11 mouse cellular contexts compared by ENCODE assay signal in the genomic region with DNA sequence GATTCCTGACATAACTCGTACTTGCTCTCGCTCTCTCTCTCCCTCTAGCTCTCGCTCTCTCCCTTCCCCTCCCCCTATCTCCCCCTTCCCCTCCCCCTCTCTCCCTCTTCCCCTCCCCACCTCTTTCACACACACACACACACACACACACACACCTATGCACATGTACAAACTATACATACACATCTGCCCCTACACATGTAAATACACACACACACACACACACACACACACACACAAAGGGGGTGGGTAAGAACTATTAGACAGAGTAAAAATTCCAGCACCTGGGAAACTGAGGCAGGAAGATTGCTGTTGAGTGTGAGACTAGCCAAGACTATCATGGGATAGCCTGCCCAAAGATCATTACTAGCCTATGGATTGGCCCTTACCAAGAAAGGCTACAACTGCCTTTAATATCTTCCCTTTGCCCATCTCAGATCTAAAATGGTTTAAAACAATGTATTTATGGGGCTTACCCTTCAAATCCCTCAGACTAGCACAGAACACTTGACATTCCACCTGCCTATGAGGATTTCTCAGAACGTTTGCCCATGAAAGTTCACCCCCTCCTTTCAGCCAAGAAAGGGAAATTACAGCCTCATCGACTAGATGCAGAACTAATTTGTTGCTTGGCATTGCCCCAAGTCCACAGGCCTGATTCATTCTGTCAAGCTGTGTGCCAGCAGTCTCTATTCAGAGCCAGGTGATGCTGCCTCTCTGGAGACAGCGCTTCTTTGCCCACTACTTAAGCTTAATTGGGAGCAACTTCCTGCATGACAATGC.
DNase-seq lines count a peak whose midpoint lies in the region; ATAC-seq and TF ChIP-seq lines count a peak whose summit lies in the region.
"Had no signal": no experiment of that assay in that cellular context is flagged by ENCODE, and none has a peak within 500 bp of the region (broad histone marks: within the 10 kb centered on the region; RNA-seq: fewer than 3 reads in every experiment).

No protein-coding gene starts in this region.

- no peak for TF ChIP-seq CTCF in intestine, postnatal 0 days (IDR thresholded peaks at IDR 0.05; ENCODE audit: low read depth)

- H3K4me1 ChIP-seq in forebrain, embryonic 15.5 days, result peaks cover 14% of the 10 kb centered on the region
- H3K4me1 ChIP-seq in midbrain, embryonic 15.5 days, result peaks cover 3% of the 10 kb centered on the region; the same call in 1 of the 2 replicates
- H3K4me1 ChIP-seq in intestine, postnatal 0 days (replicated peaks; ENCODE audit: control insufficient read depth, insufficient read depth, low read length), result no peaks in the 10 kb centered on the region
- H3K4me1 ChIP-seq: kidney, embryonic 15.5 days; limb, embryonic 15.5 days had no signal

- no peak overlapping the region for H3K4me3 ChIP-seq in forebrain, embryonic 15.5 days
- H3K4me3 ChIP-seq in midbrain, embryonic 15.5 days, result no peak overlapping the region
- H3K4me3 ChIP-seq in intestine, postnatal 0 days (ENCODE audit: low read depth, low read length), result no peak overlapping the region
- H3K4me3 ChIP-seq: kidney, embryonic 15.5 days; limb, embryonic 15.5 days had no signal

- ATAC-seq in forebrain, embryonic 15.5 days (replicated peaks), result peak; percentile 86
- ATAC-seq in midbrain, embryonic 15.5 days (replicated peaks), result peak; percentile 85
- ATAC-seq in intestine, postnatal 0 days, result no peak

- no peaks in the 10 kb centered on the region for H3K9me3 ChIP-seq in forebrain, embryonic 15.5 days
- H3K9me3 ChIP-seq in midbrain, embryonic 15.5 days, result no peaks in the 10 kb centered on the region
- no peaks in the 10 kb centered on the region for H3K9me3 ChIP-seq in intestine, postnatal 0 days (ENCODE audit: control insufficient read depth)
- H3K9me3 ChIP-seq: kidney, embryonic 15.5 days; limb, embryonic 15.5 days had no signal

- DNase-seq in adrenal gland, postnatal 25 days, result peak; percentile 8
- DNase-seq in adrenal gland, adult 8-10 months, result no peak
- DNase-seq in brain, adult 2 months (ENCODE audit: low read depth, low spot score), result peak; percentile 77
- DNase-seq in spleen, adult 18-20 months, result no peak
- no peak for DNase-seq in gastrocnemius, adult 18-20 months (ENCODE audit: low spot score)
- DNase-seq: gastrocnemius, postnatal 25 days had no signal

- no peaks in the 10 kb centered on the region for H3K36me3 ChIP-seq in forebrain, embryonic 15.5 days
- no peaks in the 10 kb centered on the region for H3K36me3 ChIP-seq in midbrain, embryonic 15.5 days (replicated peaks)
- H3K36me3 ChIP-seq in intestine, postnatal 0 days (ENCODE audit: control insufficient read depth, insufficient read depth), result no peaks in the 10 kb centered on the region
- H3K36me3 ChIP-seq: kidney, embryonic 15.5 days; limb, embryonic 15.5 days had no signal

- no peaks in the 10 kb centered on the region for H3K27me3 ChIP-seq in forebrain, embryonic 15.5 days
- H3K27me3 ChIP-seq in midbrain, embryonic 15.5 days (replicated peaks), result no peaks in the 10 kb centered on the region
- H3K27me3 ChIP-seq in intestine, postnatal 0 days (replicated peaks; ENCODE audit: control insufficient read depth, insufficient read depth, low read length), result no peaks in the 10 kb centered on the region
- H3K27me3 ChIP-seq: kidney, embryonic 15.5 days; limb, embryonic 15.5 days had no signal

- no peak overlapping the region for H3K9ac ChIP-seq in forebrain, embryonic 15.5 days (replicated peaks)
- no peak overlapping the region for H3K9ac ChIP-seq in midbrain, embryonic 15.5 days
- no peak overlapping the region for H3K9ac ChIP-seq in intestine, postnatal 0 days (ENCODE audit: low read depth, low read length)
- H3K9ac ChIP-seq: kidney, embryonic 15.5 days; limb, embryonic 15.5 days had no signal

- no peak overlapping the region for H3K27ac ChIP-seq in forebrain, embryonic 15.5 days (replicated peaks)
- 0 out of 2 replicates have a peak overlapping the region, but pooled peaks have one; percentile 17 for H3K27ac ChIP-seq in midbrain, embryonic 15.5 days
- H3K27ac ChIP-seq in intestine, postnatal 0 days (ENCODE audit: low read depth, low read length), result no peak overlapping the region
- H3K27ac ChIP-seq: kidney, embryonic 15.5 days; limb, embryonic 15.5 days had no signal

- WGBS in forebrain, embryonic 15.5 days, result 48% methylated on average over 6 of the region's 6 CpGs
- WGBS in midbrain, embryonic 15.5 days, result 55% methylated on average over 6 of the region's 6 CpGs
- WGBS in intestine, postnatal 0 days, result 68% methylated on average over 6 of the region's 6 CpGs

- H3K4me2 ChIP-seq in forebrain, embryonic 15.5 days (replicated peaks), result no peak overlapping the region
- no peak overlapping the region for H3K4me2 ChIP-seq in midbrain, embryonic 15.5 days
- no peak overlapping the region for H3K4me2 ChIP-seq in intestine, postnatal 0 days (replicated peaks; ENCODE audit: low read depth)
- H3K4me2 ChIP-seq: kidney, embryonic 15.5 days; limb, embryonic 15.5 days had no signal

Comparison
In these comparisons a context has a peak if more than half of its experiments do, and no peak if none do; other contexts are left out.
1. DNase-seq: peak in adrenal gland, postnatal 25 days (single experiment) and brain, adult 2 months (single experiment); none in adrenal gland, adult 8-10 months (single experiment), spleen, adult 18-20 months (0 of 2) and gastrocnemius, adult 18-20 months (single experiment).